Mouse (Mus musculus): Measurements from ENCODE around the gene Xdh.
"Not testable (repeated sequence)": the region's sequence is repeated elsewhere in the genome, so short reads cannot be mapped to it uniquely, and the experiment has no call there.

The Xdh gene

GRCm38 (mm10) chr17:73882194-73882593 is 67.8 kb downstream of the Xdh start:
- peak; percentile 54 to 82 for DNase-seq (ENCODE audit: low spot score in 2 of 2)

GRCm38 (mm10) chr17:73881295-73881694 is 68.7 kb downstream of the Xdh start:
- no peak for DNase-seq (ENCODE audit: low spot score in 2 of 2)

GRCm38 (mm10) chr17:73880286-73880685 is 69.7 kb downstream of the Xdh start:
- DNase-seq (ENCODE audit: low spot score in 2 of 2) = no peak

GRCm38 (mm10) chr17:73879262-73879916 is 70.6 kb downstream of the Xdh start:
- no peak for DNase-seq (ENCODE audit: low spot score in 2 of 2)

GRCm38 (mm10) chr17:73875674-73876073 is 74.3 kb downstream of the Xdh start:
- no peak for DNase-seq (ENCODE audit: low spot score in 2 of 2)

GRCm38 (mm10) chr17:73875268-73875667 is 74.7 kb downstream of the Xdh start:
- no peak for DNase-seq (ENCODE audit: low spot score in 2 of 2)

- no peak for DNase-seq (ENCODE audit: low spot score in 2 of 2)
These were observed 78.9 kb downstream of the Xdh start for GRCm38 (mm10) chr17:73870956-73871605.

GRCm38 (mm10) chr17:73869008-73869685 is 80.8 kb downstream of the Xdh start:
- DNase-seq (ENCODE audit: low spot score in 2 of 2) = no peak

GRCm38 (mm10) chr17:73853717-73854116 is 96.3 kb downstream of the Xdh start:
- no peak for DNase-seq (ENCODE audit: low spot score in 2 of 2)

- no peak for DNase-seq (ENCODE audit: low spot score in 2 of 2)
These were observed 97.0 kb downstream of the Xdh start for GRCm38 (mm10) chr17:73853041-73853440.

GRCm38 (mm10) chr17:73847399-73847798 is 102.6 kb downstream of the Xdh start:
- no peak for DNase-seq (ENCODE audit: low spot score in 2 of 2)

- no peak for DNase-seq (ENCODE audit: low spot score in 2 of 2)
These were observed 104.4 kb downstream of the Xdh start for GRCm38 (mm10) chr17:73845632-73846031.

- no peak for DNase-seq (ENCODE audit: low spot score in 2 of 2)
These were observed 107.0 kb downstream of the Xdh start for GRCm38 (mm10) chr17:73842963-73843362.

- not testable (repeated sequence) for DNase-seq (ENCODE audit: low spot score in 2 of 2)
These were observed 110.1 kb downstream of the Xdh start for GRCm38 (mm10) chr17:73839876-73840275.

- DNase-seq (ENCODE audit: low spot score in 2 of 2) = no peak
These were observed 110.7 kb downstream of the Xdh start for GRCm38 (mm10) chr17:73839086-73839835.

- DNase-seq (ENCODE audit: low spot score in 2 of 2) = no peak
These were observed 112.8 kb downstream of the Xdh start for GRCm38 (mm10) chr17:73837244-73837643.

- no peak for DNase-seq (ENCODE audit: low spot score in 2 of 2)
These were observed 113.4 kb downstream of the Xdh start for GRCm38 (mm10) chr17:73836601-73837000.

Measured in frontal cortex, postnatal 14 days (tissue).